Mouse (Mus musculus) liver, embryonic 14.5 days (tissue): ENCODE data around the gene St14. TPM values are rescaled to one million over a fixed set of nuclear protein-coding genes. Genes with fewer than 3 reads are reported as not detected.

ENCODE experiments used
- ATAC-seq: fragments of 200-750 bp; cut with Nextera tagmentation; 2 replicates; pipeline ENCODE4 v1.8.0; 2017; ENCODE audit warnings: moderate number of reproducible peaks, mild to moderate bottlenecking, moderate library complexity; ENCODE audit not compliant: insufficient read depth
- DNase-seq, 3 experiments: peaks; one replicate each; pipeline ENCODE4 v3.0.0-alpha.2; 2012 to 2013; ENCODE audit warnings: low read depth in 3 of 3, low spot score in 3 of 3
- H3K27ac ChIP-seq: fragments of 300-500 bp; sonication (generic); 2 replicates; pipeline ENCODE4 v1.5.1; 2014; ENCODE audit warnings: moderate library complexity, mild to moderate bottlenecking, control low read depth, inconsistent platforms
- H3K27me3 ChIP-seq: fragments of 300-500 bp; sonication (generic); 2 replicates; pipeline ENCODE4 v1.6.1; 2014; ENCODE audit warnings: mild to moderate bottlenecking, low read length, moderate library complexity; ENCODE audit not compliant: control insufficient read depth, insufficient read depth
- H3K36me3 ChIP-seq: fragments of 300-500 bp; sonication (generic); replicated peaks from 2 replicates; pipeline ENCODE4 v1.6.1; 2014; ENCODE audit warnings: low read depth; ENCODE audit not compliant: control insufficient read depth, insufficient read depth
- H3K4me1 ChIP-seq, 2 experiments: fragments of 200-500 bp in 1 of 2; fragments of 300-500 bp in 1 of 2; sonication (generic) in 1 of 2; replicated peaks; 2 replicates each; pipeline ENCODE4 v1.6.1; 2012 to 2014; ENCODE audit warnings: antibody characterized with exemption in 1 of 2, inconsistent platforms in 1 of 2, low read length in 1 of 2; ENCODE audit not compliant: control insufficient read depth in 2 of 2, insufficient read depth in 2 of 2
- H3K4me2 ChIP-seq: fragments of 300-500 bp; sonication (generic); 2 replicates; pipeline ENCODE4 v1.6.1; 2014; ENCODE audit warnings: low read depth, mild to moderate bottlenecking, control low read depth, moderate library complexity
- H3K4me3 ChIP-seq, 2 experiments: fragments of 200-500 bp in 1 of 2; fragments of 300-500 bp in 1 of 2; sonication (generic) in 1 of 2; 2 replicates each; pipeline ENCODE4 v1.5.1; 2012 to 2014; ENCODE audit warnings: low read depth in 2 of 2, low read length in 2 of 2, mild to moderate bottlenecking in 2 of 2, control low read depth in 1 of 2, inconsistent platforms in 1 of 2, moderate library complexity in 1 of 2; ENCODE audit not compliant: insufficient read depth in 1 of 2
- H3K9ac ChIP-seq: fragments of 300-500 bp; sonication (generic); replicated peaks from 2 replicates; pipeline ENCODE4 v1.6.1; 2014; ENCODE audit warnings: mild to moderate bottlenecking, control low read depth, moderate library complexity
- H3K9me3 ChIP-seq: fragments of 300-500 bp; sonication (generic); 2 replicates; pipeline ENCODE4 v1.6.1; 2016; ENCODE audit warnings: low read length, mixed read lengths; ENCODE audit not compliant: control insufficient read depth
- CTCF ChIP-seq: IDR thresholded peaks from 2 replicates; pipeline ENCODE4 v1.5.1; 2016; ENCODE audit warnings: antibody characterized with exemption, low read depth, control low read depth
- EP300 ChIP-seq: IDR thresholded peaks from 2 replicates; pipeline ENCODE4 v1.6.1; 2016; ENCODE audit warnings: antibody characterized with exemption, low read depth
- WGBS: fragments of 180-500 bp; shearing (Covaris S2); extraction: QIAGEN DNeasy Blood & Tissue Kit; methylation state at CpG from one replicate; pipeline ENCODE4 v1.1.7; 2014; ENCODE audit not compliant: insufficient replicate concordance; 5-methylcytosine and 5-hydroxymethylcytosine counted together
- polyA plus RNA-seq, 2 experiments: library from polyadenylated mRNA; depleted of rRNA in 1 of 2; stranded (reverse) in 1 of 2; unstranded in 1 of 2; fragments of >200 nt; fragmentation: Nextera tagmentation in 1 of 2; extraction: Ambion mirVana in 1 of 2; gene quantifications; 2 replicates each; pipeline versions ENCODE4 v1.2.1 to v1.2.3; 2012 to 2014

Gene St14
- polyA plus RNA-seq, 2 experiments, result 0.33 to 0.37 TPM

DNA sequence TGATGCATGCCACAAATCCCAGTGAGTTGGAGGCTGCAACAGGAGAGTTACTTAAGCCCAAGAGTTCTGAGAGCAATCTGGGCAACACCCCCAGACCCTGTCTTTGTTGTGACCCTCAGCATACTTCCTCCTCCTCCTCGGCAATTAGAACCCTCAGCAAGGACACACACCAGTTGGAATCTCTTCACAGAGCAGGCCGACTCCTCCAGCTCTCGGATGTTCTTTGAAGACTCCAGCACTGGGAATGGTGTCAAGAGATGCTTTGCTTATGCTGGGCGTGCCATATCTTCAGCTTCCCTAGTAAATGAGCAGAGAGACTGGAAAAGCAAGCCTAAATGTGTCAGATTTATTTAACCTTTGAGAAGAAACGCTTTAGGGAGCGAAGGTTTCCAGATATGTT is 50.9 kb downstream of the St14 start:
- 0 out of 4 replicates have a peak, but pooled peaks cover 0 to 3% of the 10 kb centered on the region in 2 experiments for H3K4me1 ChIP-seq
- H3K27me3 ChIP-seq, result no peaks in the 10 kb centered on the region
- 69% methylated on average over 6 of the region's 6 CpGs for WGBS
- H3K27ac ChIP-seq, result no peak overlapping the region
- ATAC-seq (no peak), DNase-seq (no peak)
- no peak overlapping the region for H3K4me3 ChIP-seq
- H3K9me3 ChIP-seq, result no peaks in the 10 kb centered on the region
- no peak for TF ChIP-seq CTCF
- no peak for TF ChIP-seq EP300
- no peak overlapping the region for H3K9ac ChIP-seq
- no peak overlapping the region for H3K4me2 ChIP-seq
- H3K36me3 ChIP-seq, result no peaks in the 10 kb centered on the region

DNA sequence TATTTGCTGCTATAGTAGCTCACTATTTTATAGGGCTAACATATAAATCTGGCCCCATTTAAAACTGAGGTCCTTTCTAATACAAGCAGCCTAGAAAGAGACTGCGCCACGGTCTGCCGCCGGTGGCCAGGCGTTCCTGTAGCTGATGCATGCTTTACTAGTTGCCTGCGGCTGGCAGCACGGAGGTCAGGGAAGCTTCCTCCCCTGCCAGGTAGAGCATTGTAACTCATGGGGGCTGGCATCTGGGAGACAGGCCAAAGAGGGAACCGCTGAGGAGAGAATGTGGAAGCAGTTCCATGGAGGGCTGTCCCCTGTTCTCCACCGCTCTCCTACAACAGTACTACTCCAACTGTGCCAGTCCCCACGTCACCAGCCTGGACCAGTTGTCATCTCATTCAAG is 56.8 kb downstream of the St14 start:
- Histone ChIP-seq H3K27me3 (no peaks in the 10 kb centered on the region), H3K4me3 (no peak overlapping the region), H3K9ac (no peak overlapping the region), H3K9me3 (no peaks in the 10 kb centered on the region), H3K36me3 (no peaks in the 10 kb centered on the region; the same call in 1 of the 2 replicates), H3K27ac (no peak overlapping the region), H3K4me2 (no peak overlapping the region), H3K4me1 (no peaks in the 10 kb centered on the region)
- 87% methylated on average over 10 of the region's 10 CpGs for WGBS
- no peak for ATAC-seq
- DNase-seq, result no peak
- TF ChIP-seq EP300 (no peak), CTCF (no peak)

DNA sequence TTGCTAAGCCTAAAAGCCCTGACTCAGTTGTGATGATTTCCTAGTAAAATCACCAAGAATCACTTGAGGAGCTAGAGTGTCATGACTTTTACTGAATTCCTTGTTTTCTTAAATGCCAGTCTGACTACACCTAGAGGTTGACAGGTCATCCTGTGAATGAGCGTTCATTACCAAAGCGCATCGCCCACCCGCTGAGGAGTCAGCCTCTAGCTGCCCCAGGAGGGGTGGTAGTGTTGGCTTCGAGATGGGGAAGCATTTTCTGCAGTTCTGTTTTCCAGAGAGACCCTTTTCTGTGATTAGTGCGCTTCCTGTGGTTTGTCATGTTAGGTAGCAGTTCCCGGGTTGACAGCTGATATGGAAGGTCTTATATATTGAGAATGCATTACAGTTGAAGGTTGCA is 57.9 kb downstream of the St14 start:
- H3K4me1 ChIP-seq, result no peaks in the 10 kb centered on the region
- H3K9ac ChIP-seq, result no peak overlapping the region
- 58% methylated on average over 7 of the region's 7 CpGs for WGBS
- no peaks in the 10 kb centered on the region for H3K9me3 ChIP-seq
- H3K4me3 ChIP-seq, result no peak overlapping the region
- H3K27ac ChIP-seq, result no peak overlapping the region
- no peaks in the 10 kb centered on the region; the same call in 1 of the 2 replicates for H3K36me3 ChIP-seq
- no peak for TF ChIP-seq EP300
- no peak for TF ChIP-seq CTCF
- H3K4me2 ChIP-seq, result no peak overlapping the region
- no peak for DNase-seq
- H3K27me3 ChIP-seq, result no peaks in the 10 kb centered on the region
- no peak for ATAC-seq

DNA sequence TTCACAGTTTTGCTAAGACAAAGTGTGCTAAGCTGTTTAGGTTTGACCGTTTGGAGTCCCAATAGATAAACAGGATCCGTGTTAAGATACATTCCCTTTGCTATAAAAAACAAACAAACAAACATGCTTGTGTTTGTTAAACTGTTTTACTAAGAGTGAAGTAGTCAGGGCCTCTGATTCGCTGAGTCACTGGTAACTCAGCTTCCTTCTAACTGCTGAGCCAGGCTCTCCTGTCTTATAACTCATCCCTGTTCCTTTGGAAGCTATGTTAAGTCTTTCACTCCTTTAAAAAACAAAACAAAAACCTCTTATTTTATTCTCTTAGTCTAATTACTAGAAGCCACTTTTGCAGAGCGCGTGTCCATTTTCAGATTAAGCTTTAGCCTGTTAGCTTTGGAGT is 59.4 kb downstream of the St14 start:
- no peak for TF ChIP-seq EP300
- TF ChIP-seq CTCF, result no peak
- Histone ChIP-seq H3K27ac (no peak overlapping the region), H3K9me3 (no peaks in the 10 kb centered on the region), H3K4me1 (no peaks in the 10 kb centered on the region), H3K36me3 (no peaks in the 10 kb centered on the region; the same call in 1 of the 2 replicates), H3K27me3 (no peaks in the 10 kb centered on the region), H3K9ac (no peak overlapping the region), H3K4me2 (no peak overlapping the region), H3K4me3 (no peak overlapping the region)
- ATAC-seq, result no peak
- WGBS, result 80% methylated on average over 5 of the region's 5 CpGs
- DNase-seq, result no peak

- TF ChIP-seq CTCF (no peak), EP300 (no peak)
- Histone ChIP-seq H3K4me3 (no peak overlapping the region), H3K27me3 (no peaks in the 10 kb centered on the region), H3K9ac (no peak overlapping the region), H3K9me3 (no peaks in the 10 kb centered on the region), H3K4me1 (no peaks in the 10 kb centered on the region), H3K4me2 (no peak overlapping the region), H3K27ac (no peak overlapping the region), H3K36me3 (peaks cover 5% of the 10 kb centered on the region; the same call in 1 of the 2 replicates)
- 85% methylated on average over 8 of the region's 8 CpGs for WGBS
- DNase-seq (no peak), ATAC-seq (no peak)
Observed at GRCm38 (mm10) chr9:31070706-31071105, 60.9 kb downstream of the St14 start.
